7 mouse cellular contexts compared by ENCODE assay signal in the genomic region with DNA sequence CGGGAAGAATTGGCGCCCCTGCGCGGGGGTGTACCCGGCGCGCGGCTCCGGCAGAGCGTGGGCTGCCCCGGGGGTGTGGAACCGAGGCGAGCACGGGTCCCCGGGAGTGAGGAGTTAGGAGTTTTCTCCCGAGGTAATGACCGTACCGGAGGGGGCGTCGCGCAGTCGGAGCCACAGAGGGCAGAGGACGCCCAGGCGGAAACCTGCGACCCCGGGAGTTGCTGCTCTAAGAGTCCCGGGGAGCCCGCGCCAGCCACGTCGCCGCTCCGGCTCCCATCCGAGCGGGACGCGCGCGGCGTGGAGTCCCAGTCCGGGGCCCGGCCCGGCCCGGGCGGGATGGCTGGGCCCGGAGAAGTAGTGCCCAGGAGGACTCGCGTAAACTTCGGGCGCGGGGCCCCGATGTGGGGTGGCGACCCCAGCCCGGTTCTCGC. TPM values are rescaled to one million over a fixed set of nuclear protein-coding genes. Genes with fewer than 3 reads are reported as not detected.
DNase-seq lines count a peak whose midpoint lies in the region; ATAC-seq and TF ChIP-seq lines count a peak whose summit lies in the region.

No protein-coding gene starts in this region.

- peak overlapping the region; percentile 82 for H3K4me3 ChIP-seq in lung, embryonic 15.5 days
- H3K4me3 ChIP-seq in forebrain, embryonic 11.5 days (ENCODE audit: low read depth, low read length), result peak overlapping the region; percentile 85
- peak overlapping the region; percentile 94 for H3K4me3 ChIP-seq in limb, embryonic 14.5 days (replicated peaks; ENCODE audit: low read length)
- H3K4me3 ChIP-seq in neural tube, embryonic 13.5 days, result peak overlapping the region; percentile 94

- peak overlapping the region; percentile 85 for H3K4me2 ChIP-seq in lung, embryonic 15.5 days
- peak overlapping the region; percentile 80 for H3K4me2 ChIP-seq in forebrain, embryonic 11.5 days (ENCODE audit: low read depth, low read length, severe bottlenecking)
- peak overlapping the region; percentile 82 for H3K4me2 ChIP-seq in limb, embryonic 14.5 days (replicated peaks; ENCODE audit: low read depth, low read length, severe bottlenecking)
- H3K4me2 ChIP-seq in neural tube, embryonic 13.5 days, result peak overlapping the region; percentile 77

- peak; percentile 41; the same call in 1 of the 2 replicates for ATAC-seq in lung, embryonic 15.5 days (ENCODE audit: borderline replicate concordance, extremely low read depth, low FRiP score, low TSS enrichment)
- peak; percentile 0 for ATAC-seq in activated CD4-positive, CD25-positive, alpha-beta regulatory T cell, adult 4 months
- ATAC-seq in forebrain, embryonic 11.5 days (replicated peaks; ENCODE audit: low FRiP score), result peak; percentile 69; the same call in 1 of the 2 replicates
- peak; percentile 17 for ATAC-seq in limb, embryonic 14.5 days (ENCODE audit: low FRiP score, low read depth)
- ATAC-seq in neural tube, embryonic 13.5 days (ENCODE audit: low read depth), result peak; percentile 70

- TF ChIP-seq POLR2A in limb, embryonic 14.5 days (IDR thresholded peaks at IDR 0.05; ENCODE audit: borderline replicate concordance, extremely low read depth, insufficient read depth, insufficient read length), result no peak

- WGBS in lung, embryonic 15.5 days, result under 1% methylated on average over 49 of the region's 55 CpGs
- WGBS in forebrain, embryonic 11.5 days, result 0% methylated on average over 40 of the region's 55 CpGs
- WGBS in limb, embryonic 14.5 days, result 1% methylated on average over 27 of the region's 55 CpGs
- under 1% methylated on average over 53 of the region's 55 CpGs for WGBS in neural tube, embryonic 13.5 days

- no peaks in the 10 kb centered on the region for H3K27me3 ChIP-seq in lung, embryonic 15.5 days
- H3K27me3 ChIP-seq in forebrain, embryonic 11.5 days (ENCODE audit: control insufficient read depth, insufficient read depth, low read length), result no peaks in the 10 kb centered on the region
- no peaks in the 10 kb centered on the region for H3K27me3 ChIP-seq in limb, embryonic 14.5 days (ENCODE audit: control insufficient read depth, insufficient read depth, low read length)
- no peaks in the 10 kb centered on the region; the same call in 1 of the 2 replicates for H3K27me3 ChIP-seq in neural tube, embryonic 13.5 days

- H3K9me3 ChIP-seq in lung, embryonic 15.5 days, result no peaks in the 10 kb centered on the region; the same call in 1 of the 2 replicates
- no peaks in the 10 kb centered on the region for H3K9me3 ChIP-seq in forebrain, embryonic 11.5 days (ENCODE audit: control insufficient read depth, low read length)
- no peaks in the 10 kb centered on the region for H3K9me3 ChIP-seq in limb, embryonic 14.5 days (ENCODE audit: control insufficient read depth, low read length)
- no peaks in the 10 kb centered on the region for H3K9me3 ChIP-seq in neural tube, embryonic 13.5 days

- peak overlapping the region; percentile 92 for H3K27ac ChIP-seq in lung, embryonic 15.5 days
- H3K27ac ChIP-seq in forebrain, embryonic 11.5 days (ENCODE audit: low read depth, low read length), result peak overlapping the region; percentile 89
- peak overlapping the region; percentile 87 for H3K27ac ChIP-seq in limb, embryonic 14.5 days (replicated peaks; ENCODE audit: low read depth, low read length)
- peak overlapping the region; percentile 93 for H3K27ac ChIP-seq in neural tube, embryonic 13.5 days (replicated peaks)

- peak overlapping the region; percentile 95 for H3K9ac ChIP-seq in lung, embryonic 15.5 days
- H3K9ac ChIP-seq in forebrain, embryonic 11.5 days (ENCODE audit: low read length), result peak overlapping the region; percentile 84
- peak overlapping the region; percentile 88 for H3K9ac ChIP-seq in limb, embryonic 14.5 days (ENCODE audit: low read depth, low read length, severe bottlenecking)
- peak overlapping the region; percentile 87 for H3K9ac ChIP-seq in neural tube, embryonic 13.5 days

- H3K36me3 ChIP-seq in lung, embryonic 15.5 days, result no peaks in the 10 kb centered on the region
- H3K36me3 ChIP-seq in forebrain, embryonic 11.5 days (ENCODE audit: control insufficient read depth, insufficient read depth, low read length), result no peaks in the 10 kb centered on the region
- H3K36me3 ChIP-seq in limb, embryonic 14.5 days (ENCODE audit: control insufficient read depth, insufficient read depth, low read length), result no peaks in the 10 kb centered on the region
- H3K36me3 ChIP-seq in neural tube, embryonic 13.5 days, result no peaks in the 10 kb centered on the region

- no peak for DNase-seq in lung, postnatal 14 days
- peak; percentile 81 for DNase-seq in forebrain, embryonic 11.5 days (ENCODE audit: low spot score)
- DNase-seq in limb, embryonic 14.5 days (ENCODE audit: low spot score), result no peak
- no peak for DNase-seq in B cell, adult 2 months

- H3K4me1 ChIP-seq in lung, embryonic 15.5 days, result peaks cover 9% of the 10 kb centered on the region; the same call in 1 of the 2 replicates
- no peaks in the 10 kb centered on the region for H3K4me1 ChIP-seq in forebrain, embryonic 11.5 days (replicated peaks; ENCODE audit: control insufficient read depth, insufficient read depth, low read length)
- no peaks in the 10 kb centered on the region for H3K4me1 ChIP-seq in limb, embryonic 14.5 days (ENCODE audit: control insufficient read depth, insufficient read depth, low read length)
- H3K4me1 ChIP-seq in neural tube, embryonic 13.5 days (replicated peaks), result peaks cover 8% of the 10 kb centered on the region

RNA-seq across cellular contexts. Expression of gene Foxn2, which starts 0.5 kb away (rescaled TPM):
- 19.3 and 20.5 TPM in 2 replicates for polyA plus RNA-seq in lung, embryonic 15.5 days (2015; fragmentation: Nextera tagmentation; extraction: Ambion mirVana)
- 10 to 100 TPM; 34.0 to 36.1 TPM for polyA plus RNA-seq in activated CD4-positive, CD25-positive, alpha-beta regulatory T cell, adult 4 months (2017; shearing (Covaris generic))
- 7.1 and 9.5 TPM in 2 replicates for polyA plus RNA-seq in forebrain, embryonic 11.5 days (2014; fragmentation: Nextera tagmentation; extraction: Ambion mirVana)
- polyA plus RNA-seq in limb, embryonic 14.5 days (2012; rRNA removed), result 7.6 and 8.6 TPM in 2 replicates
- 11.6 and 12.6 TPM in 2 replicates for polyA plus RNA-seq in limb, embryonic 14.5 days (2014; fragmentation: Nextera tagmentation; extraction: Ambion mirVana)
- 9.7 and 10.3 TPM in 2 replicates for polyA plus RNA-seq in neural tube, embryonic 13.5 days (2015; fragmentation: Nextera tagmentation; extraction: Ambion mirVana)

Comparison
In these comparisons a context has a peak if more than half of its experiments do, and no peak if none do; other contexts are left out.
1. ATAC-seq: peak in every context shown above with its lines; median percentile 70 in neural tube, embryonic 13.5 days; 69 in forebrain, embryonic 11.5 days; 41 in lung, embryonic 15.5 days; 17 in limb, embryonic 14.5 days; 0 in activated CD4-positive, CD25-positive, alpha-beta regulatory T cell, adult 4 months.